Mouse (Mus musculus) layer of hippocampus, adult 11-12 months (tissue): ENCODE data around the gene Syne1.
A peak's percentile ranks its signal among the peaks of the same experiment; 100 is the strongest.

Experiments
- DNase-seq: peaks from one replicate; pipeline ENCODE4 v3.0.0; 2022; ENCODE audit warnings: low spot score

Gene Syne1

GRCm38 (mm10) chr10:5197356-5197755 is 353.9 kb downstream of the Syne1 start:
- DNase-seq = no peak

- DNase-seq = no peak
Measured at GRCm38 (mm10) chr10:5196267-5196666, 355.0 kb downstream of the Syne1 start.

GRCm38 (mm10) chr10:5195288-5195687 is 356.0 kb downstream of the Syne1 start:
- no peak for DNase-seq

GRCm38 (mm10) chr10:5194671-5195234 is 356.5 kb downstream of the Syne1 start:
- DNase-seq = peak; percentile 63

GRCm38 (mm10) chr10:5194081-5194670 is 357.1 kb downstream of the Syne1 start:
- DNase-seq = no peak

- no peak for DNase-seq
Measured at GRCm38 (mm10) chr10:5192861-5193490, 358.3 kb downstream of the Syne1 start.

GRCm38 (mm10) chr10:5190756-5191155 is 360.5 kb downstream of the Syne1 start:
- peak; percentile 41 for DNase-seq

GRCm38 (mm10) chr10:5188890-5189289 is 362.4 kb downstream of the Syne1 start:
- DNase-seq = no peak

GRCm38 (mm10) chr10:5185156-5186083 is 365.9 kb downstream of the Syne1 start:
- no peak for DNase-seq

- no peak for DNase-seq
Measured at GRCm38 (mm10) chr10:5181771-5182176, 369.5 kb downstream of the Syne1 start.

- DNase-seq = no peak
Measured at GRCm38 (mm10) chr10:5179891-5180290, 371.4 kb downstream of the Syne1 start.

GRCm38 (mm10) chr10:5177446-5178015 is 373.8 kb downstream of the Syne1 start:
- DNase-seq = no peak

- DNase-seq = no peak
Measured at GRCm38 (mm10) chr10:5176371-5176770, 374.9 kb downstream of the Syne1 start.

GRCm38 (mm10) chr10:5170425-5170824 is 380.9 kb downstream of the Syne1 start:
- no peak for DNase-seq

- DNase-seq = no peak
Measured at GRCm38 (mm10) chr10:5167481-5167880, 383.8 kb downstream of the Syne1 start.

- no peak for DNase-seq
Measured at GRCm38 (mm10) chr10:5165439-5165838, 385.8 kb downstream of the Syne1 start.

- DNase-seq = no peak
Measured at GRCm38 (mm10) chr10:5163770-5164169, 387.5 kb downstream of the Syne1 start.

- no peak for DNase-seq
Measured at GRCm38 (mm10) chr10:5163286-5163685, 388.0 kb downstream of the Syne1 start.

GRCm38 (mm10) chr10:5161394-5161872 is 389.8 kb downstream of the Syne1 start:
- DNase-seq = peak; percentile 61

GRCm38 (mm10) chr10:5159679-5160078 is 391.6 kb downstream of the Syne1 start:
- DNase-seq = no peak

- DNase-seq = no peak
Measured at GRCm38 (mm10) chr10:5153047-5153446, 398.2 kb downstream of the Syne1 start.

- no peak for DNase-seq
Measured at GRCm38 (mm10) chr10:5141471-5141870, 409.8 kb downstream of the Syne1 start.
